Mouse (Mus musculus) macrophage (primary cell): Measurements from ENCODE around the gene Nom1. TPM values are rescaled to one million over a fixed set of nuclear protein-coding genes. Genes with fewer than 3 reads are reported as not detected.

Experiments
- H3K27ac ChIP-seq: fragments of 350-480 bp; formaldehyde crosslinking; 2 replicates; pipeline ENCODE4 v1.9.0; 2021
- H3K36me3 ChIP-seq: fragments of 350-480 bp; formaldehyde crosslinking; 2 replicates; pipeline ENCODE4 v1.9.0; 2021; ENCODE audit errors: inconsistent target
- H3K4me3 ChIP-seq: fragments of 350-480 bp; formaldehyde crosslinking; 2 replicates; pipeline ENCODE4 v1.9.0; 2021; ENCODE audit errors: inconsistent target
- H3K79me2 ChIP-seq: fragments of 350-480 bp; formaldehyde crosslinking; 2 replicates; pipeline ENCODE4 v1.9.0; 2021; ENCODE audit errors: inconsistent target
- WGBS: methylation state at CpG from one replicate; pipeline ENCODE4 v1.1.7; 2026; ENCODE audit warnings: inconsistent platforms; ENCODE audit not compliant: missing documents; 5-methylcytosine and 5-hydroxymethylcytosine counted together
- polyA plus RNA-seq: library from polyadenylated mRNA; stranded (reverse); fragments of 250-400 nt; gene quantifications from 3 replicates; pipeline ENCODE4 v1.2.4, GENCODE M21; 2018; ENCODE audit warnings: inconsistent platforms

The Nom1 gene
- polyA plus RNA-seq, 1 experiment from 2014 or later: 6.9 TPM

DNA sequence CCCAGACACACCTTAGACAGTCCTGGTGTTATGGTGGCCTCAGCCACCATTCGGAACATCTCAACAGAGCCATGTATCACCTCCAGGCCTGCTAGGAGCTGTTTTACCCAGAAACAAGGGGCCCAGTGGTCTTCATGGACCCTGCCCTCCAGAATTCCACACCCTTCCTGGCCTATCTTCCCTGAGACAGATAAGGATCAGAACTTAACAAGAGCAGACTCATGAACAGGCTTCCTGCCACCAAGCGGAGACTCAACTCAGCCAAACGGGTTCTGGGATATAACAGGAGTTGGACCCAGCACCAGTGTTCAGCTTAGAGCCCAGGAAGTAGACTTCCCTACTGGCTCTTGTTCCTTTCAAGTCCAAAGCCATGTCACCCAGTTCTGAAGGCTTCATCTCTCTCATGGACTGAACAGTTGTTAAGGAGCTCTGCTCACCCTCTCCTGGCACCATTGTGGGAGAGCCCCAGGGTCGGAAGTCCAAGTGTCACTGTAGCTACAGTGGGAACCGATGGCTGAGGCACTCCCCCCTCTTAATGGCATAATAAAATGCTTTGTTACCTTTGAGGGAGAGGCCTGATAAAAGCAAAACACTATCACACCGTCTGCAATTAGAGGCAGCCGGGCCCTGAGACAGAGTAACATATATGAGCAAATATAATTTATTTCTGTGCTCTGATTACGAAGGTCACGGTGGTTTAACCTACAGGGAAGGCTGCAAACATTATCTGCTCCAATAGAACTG is 28.7 kb downstream of the Nom1 start:
- H3K36me3 ChIP-seq: no peaks in the 10 kb centered on the region
- no peak overlapping the region for H3K27ac ChIP-seq
- no peaks in the 10 kb centered on the region for H3K79me2 ChIP-seq
- WGBS: 91% methylated on average over 9 of the region's 9 CpGs
- no peak overlapping the region for H3K4me3 ChIP-seq

DNA sequence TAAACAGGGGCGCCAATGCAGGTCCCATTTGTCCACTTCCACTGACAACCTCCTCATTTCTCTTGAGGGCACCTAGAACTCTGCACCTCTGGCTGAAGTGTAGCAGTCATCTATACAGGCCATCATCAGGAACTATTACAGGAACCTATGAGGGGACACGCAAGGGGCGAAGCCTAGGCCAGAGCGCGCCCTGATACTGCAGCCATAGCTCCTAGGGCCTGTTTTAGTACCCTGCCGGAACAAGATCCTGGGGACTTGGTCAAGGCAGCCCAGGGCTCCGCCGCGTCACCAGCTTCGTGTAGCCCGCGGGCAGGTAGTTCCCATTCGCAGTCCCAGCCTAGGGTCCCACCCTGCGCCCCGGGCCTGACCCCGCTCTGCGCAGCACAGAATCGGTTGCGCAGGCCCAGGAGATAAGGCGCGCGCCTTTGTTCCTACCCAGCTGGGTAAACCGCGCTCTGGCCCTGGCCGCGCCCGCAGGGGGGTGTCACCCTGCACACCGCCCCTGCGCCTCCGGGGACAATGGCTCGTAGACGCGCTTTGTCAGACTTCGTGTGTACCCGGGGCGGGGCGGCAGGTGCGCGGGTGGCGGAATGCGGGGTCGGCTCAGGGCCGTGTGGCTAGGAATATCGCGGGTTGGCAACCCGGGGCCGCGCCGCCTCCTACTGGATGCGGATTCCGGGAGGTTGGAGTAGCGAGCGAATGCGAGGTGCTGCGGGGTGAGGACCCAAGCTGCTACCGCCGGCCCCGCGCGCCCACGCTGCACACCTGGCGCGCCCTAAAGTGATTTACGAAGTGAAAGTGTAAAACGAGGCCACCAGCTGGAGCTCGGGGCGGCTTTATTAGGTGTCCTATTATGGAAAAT is 33.3 kb downstream of the Nom1 start:
- Histone ChIP-seq H3K79me2 (no peaks in the 10 kb centered on the region), H3K27ac (no peak overlapping the region), H3K36me3 (no peaks in the 10 kb centered on the region), H3K4me3 (no peak overlapping the region; the same call in 1 of the 2 replicates)
- 8% methylated on average over 65 of the region's 67 CpGs for WGBS

DNA sequence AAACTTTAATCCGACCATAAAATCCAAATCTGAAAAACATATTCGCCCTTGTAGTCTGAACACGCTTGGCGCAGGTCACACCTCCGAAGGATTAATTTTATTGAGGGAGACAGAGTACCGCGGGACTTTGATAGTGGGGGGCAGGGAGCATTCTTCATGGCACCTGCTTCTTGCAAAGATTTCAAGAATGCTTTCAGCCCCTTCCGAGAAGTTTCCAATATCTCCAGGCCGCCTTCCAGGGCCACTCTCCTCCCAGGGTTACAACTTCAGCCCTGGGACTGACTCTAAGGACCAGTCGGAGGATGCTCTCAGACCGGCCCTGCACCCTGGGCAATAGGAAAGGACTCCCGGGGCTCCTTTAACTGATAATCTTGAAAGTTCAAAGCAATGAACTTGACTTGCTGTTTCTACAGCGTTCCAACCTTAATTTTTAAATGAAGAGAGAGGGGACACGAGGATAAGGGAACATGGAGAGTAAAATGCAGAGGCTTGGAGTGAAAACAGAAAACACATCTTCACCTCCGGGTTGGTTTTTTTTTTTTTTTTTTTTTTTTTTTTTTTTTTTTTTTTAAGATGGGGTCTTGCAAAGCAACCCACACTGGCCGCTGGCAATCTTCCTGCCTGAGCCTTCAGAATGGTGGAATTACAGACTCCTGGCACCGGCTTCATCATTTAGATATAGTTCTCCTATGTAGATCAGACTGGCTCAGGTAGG is 34.0 kb downstream of the Nom1 start:
- no peak overlapping the region; the same call in 1 of the 2 replicates for H3K4me3 ChIP-seq
- 4% methylated on average over 15 of the region's 17 CpGs for WGBS

GRCm38 (mm10) chr5:29469501-29469900 is 35.0 kb downstream of the Nom1 start:
- no peaks in the 10 kb centered on the region for H3K79me2 ChIP-seq
- no peaks in the 10 kb centered on the region for H3K36me3 ChIP-seq
- no peak overlapping the region for H3K27ac ChIP-seq
- H3K4me3 ChIP-seq: no peak overlapping the region
- 16% methylated on average over 4 of the region's 4 CpGs for WGBS

More for the DNA sequence above, 34.0 kb downstream of the Nom1 start:
- H3K27ac ChIP-seq: no peak overlapping the region
- H3K79me2 ChIP-seq: no peaks in the 10 kb centered on the region
- no peaks in the 10 kb centered on the region for H3K36me3 ChIP-seq

DNA sequence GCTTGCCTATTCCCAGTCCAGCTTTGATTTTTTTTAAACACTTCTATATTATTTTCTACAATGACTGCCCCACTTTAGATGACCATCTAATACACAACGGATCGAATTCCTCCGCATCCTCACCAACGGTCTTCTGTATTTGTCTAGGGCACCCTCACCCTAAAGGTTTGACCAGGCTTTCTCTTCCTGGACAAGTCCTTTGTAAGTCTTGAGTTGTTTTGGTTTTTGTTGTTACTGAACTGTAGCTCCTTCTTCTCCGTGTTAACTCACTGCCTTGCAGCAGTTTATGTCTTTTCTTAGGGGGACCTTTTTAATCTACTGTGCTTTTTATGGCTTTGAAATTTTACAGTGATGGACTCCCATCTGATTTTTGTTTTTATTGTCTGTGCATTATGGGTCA is 35.8 kb downstream of the Nom1 start:
- Histone ChIP-seq H3K36me3 (no peaks in the 10 kb centered on the region), H3K79me2 (no peaks in the 10 kb centered on the region), H3K4me3 (no peak overlapping the region), H3K27ac (no peak overlapping the region)
- WGBS: 26% methylated on average over 5 of the region's 5 CpGs

DNA sequence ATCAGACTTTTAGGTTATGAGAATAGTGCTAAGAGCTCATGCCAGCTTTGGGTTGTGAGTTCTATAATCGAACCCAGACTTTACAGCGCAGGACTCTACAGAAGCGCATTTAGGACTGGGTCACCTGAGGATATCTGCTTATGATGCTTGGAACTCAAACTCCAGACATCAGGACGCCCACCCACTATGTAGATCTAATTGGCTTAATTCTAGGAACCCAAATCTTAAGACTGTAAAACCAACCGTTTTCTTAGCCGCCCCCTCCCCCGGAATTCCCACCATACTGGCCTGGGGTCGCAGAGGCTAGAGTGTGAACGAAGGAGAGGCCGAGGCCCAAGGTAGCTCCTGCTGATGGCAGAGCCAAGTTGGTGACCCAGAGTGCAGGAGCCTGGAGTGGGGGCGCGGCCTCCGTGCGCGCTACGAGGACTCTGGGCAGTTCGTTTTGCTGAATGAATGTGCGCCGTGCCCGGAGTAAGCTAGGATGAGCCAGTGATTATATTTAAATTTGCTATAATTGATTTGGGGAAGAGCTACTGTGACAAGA is 36.5 kb downstream of the Nom1 start:
- Histone ChIP-seq H3K79me2 (no peaks in the 10 kb centered on the region), H3K27ac (no peak overlapping the region), H3K36me3 (no peaks in the 10 kb centered on the region), H3K4me3 (no peak overlapping the region)
- WGBS: 18% methylated on average over 20 of the region's 20 CpGs

- Histone ChIP-seq H3K36me3 (no peaks in the 10 kb centered on the region), H3K27ac (no peak overlapping the region), H3K4me3 (no peak overlapping the region), H3K79me2 (no peaks in the 10 kb centered on the region)
- 14% methylated on average over 11 of the region's 11 CpGs for WGBS
These were observed 36.9 kb downstream of the Nom1 start for GRCm38 (mm10) chr5:29471396-29471795.

DNA sequence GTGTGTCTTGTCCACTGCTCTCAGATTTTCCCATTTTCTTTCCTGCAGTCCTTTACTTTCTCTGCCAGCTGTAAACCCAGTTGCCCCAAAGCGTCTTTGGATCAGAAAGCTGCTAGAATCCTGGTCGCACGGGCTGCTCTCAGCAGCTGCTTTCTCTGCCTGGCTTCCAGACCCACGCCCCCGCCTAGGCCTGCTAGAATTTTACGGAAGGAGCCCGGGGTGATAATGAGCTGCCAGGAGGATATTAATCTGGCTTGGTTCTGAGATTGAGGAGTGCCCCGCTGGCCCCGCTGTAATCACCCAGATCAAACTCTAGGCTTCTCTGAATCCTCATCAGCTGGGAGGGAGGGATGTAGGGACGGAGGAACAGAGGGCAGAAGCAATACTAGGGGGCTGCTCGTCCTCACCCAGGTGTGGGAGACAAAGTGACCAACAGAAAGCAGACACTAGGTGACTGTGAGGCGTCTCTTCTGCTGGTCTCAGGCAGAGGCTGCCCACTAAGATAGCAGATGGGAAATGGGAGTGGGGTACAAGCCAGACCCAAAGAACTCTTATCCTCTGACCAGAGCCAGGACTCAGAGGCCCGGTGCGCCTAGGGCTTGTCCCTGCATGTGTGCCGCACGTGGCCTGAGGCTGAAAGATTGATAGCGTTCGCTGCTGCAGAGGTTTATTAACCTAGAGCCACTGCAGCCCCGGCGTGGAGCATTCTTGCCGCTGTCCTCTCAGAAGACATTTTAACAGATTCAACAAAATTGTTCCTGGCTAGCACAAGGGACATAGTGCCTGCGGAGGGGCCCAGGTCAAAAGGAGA is 37.6 kb downstream of the Nom1 start:
- Histone ChIP-seq H3K36me3 (no peaks in the 10 kb centered on the region), H3K27ac (no peak overlapping the region), H3K4me3 (no peak overlapping the region), H3K79me2 (no peaks in the 10 kb centered on the region)
- 9% methylated on average over 22 of the region's 22 CpGs for whole genome bisulfite sequencing

DNA sequence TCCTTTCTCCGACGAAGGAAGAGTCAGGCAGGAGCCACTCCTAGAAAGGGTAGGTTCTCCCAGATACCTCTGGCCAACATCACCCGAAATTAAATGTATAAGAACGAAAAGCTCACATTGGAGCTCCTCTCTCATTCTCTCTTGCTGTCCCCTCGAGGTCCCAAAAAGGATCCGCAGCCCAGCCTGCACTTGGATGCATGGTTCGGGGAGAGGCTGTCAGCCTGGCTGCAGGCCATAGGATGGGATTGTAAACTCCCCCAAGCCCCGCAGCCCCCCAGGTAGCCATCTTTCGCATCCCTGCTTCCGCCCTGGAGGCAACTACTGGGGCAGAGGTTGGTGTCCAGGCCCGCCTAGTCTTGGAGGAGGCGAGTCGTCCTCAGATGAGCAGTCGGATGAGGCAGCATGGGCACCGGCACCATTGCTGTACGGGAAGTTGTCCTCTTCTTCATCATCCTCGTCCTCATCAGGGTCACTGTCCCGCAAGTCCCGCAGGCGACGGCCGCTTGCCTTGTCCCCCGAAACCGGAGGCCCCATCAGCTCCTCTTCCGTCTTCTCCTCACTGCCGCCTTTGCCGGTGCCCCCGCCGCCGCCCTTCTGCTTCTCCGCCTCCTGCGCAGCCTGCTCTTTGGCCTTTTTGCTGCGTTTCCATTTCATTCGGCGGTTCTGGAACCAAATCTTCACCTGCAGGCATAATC is 39.2 kb downstream of the Nom1 start:
- Histone ChIP-seq H3K79me2 (no peaks in the 10 kb centered on the region), H3K27ac (no peak overlapping the region), H3K36me3 (no peaks in the 10 kb centered on the region), H3K4me3 (no peak overlapping the region)
- 6% methylated on average over 32 of the region's 35 CpGs for WGBS

DNA sequence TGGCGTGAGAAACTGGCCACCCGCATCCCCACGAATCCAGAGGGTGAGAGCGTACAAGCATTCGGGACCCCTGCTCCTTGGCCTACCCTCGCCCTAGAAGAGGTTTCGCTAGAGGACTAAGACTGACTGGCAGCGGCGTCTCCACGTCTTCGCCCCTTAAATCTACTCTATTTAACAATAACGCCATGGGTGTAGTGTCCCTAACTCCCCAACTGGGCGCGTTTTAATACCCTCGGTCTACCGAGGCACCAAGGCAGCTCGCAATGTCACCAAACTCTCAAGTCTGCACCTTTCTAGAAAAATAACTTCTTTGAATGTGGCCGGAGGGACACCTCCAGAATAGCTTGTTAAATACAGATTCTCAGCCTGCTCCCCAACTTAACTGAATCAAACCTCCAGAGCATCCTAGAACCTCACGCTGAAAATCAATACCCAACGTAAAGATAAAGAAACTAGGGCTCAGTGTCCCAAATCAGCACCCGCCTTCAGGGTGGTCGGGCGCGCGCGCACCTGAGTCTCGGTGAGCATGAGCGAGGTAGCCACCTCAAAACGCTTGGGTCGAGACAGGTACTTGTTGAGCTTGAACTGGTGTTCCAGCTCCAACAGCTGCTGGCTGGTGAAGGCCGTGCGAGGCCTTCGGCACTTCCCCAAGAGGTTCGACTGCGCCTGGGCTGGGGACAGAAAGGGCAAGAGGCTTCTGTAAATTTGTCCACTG is 39.9 kb downstream of the Nom1 start:
- WGBS: 5% methylated on average over 35 of the region's 35 CpGs
- H3K79me2 ChIP-seq: no peaks in the 10 kb centered on the region
- no peaks in the 10 kb centered on the region for H3K36me3 ChIP-seq
- H3K4me3 ChIP-seq: no peak overlapping the region
- H3K27ac ChIP-seq: no peak overlapping the region

DNA sequence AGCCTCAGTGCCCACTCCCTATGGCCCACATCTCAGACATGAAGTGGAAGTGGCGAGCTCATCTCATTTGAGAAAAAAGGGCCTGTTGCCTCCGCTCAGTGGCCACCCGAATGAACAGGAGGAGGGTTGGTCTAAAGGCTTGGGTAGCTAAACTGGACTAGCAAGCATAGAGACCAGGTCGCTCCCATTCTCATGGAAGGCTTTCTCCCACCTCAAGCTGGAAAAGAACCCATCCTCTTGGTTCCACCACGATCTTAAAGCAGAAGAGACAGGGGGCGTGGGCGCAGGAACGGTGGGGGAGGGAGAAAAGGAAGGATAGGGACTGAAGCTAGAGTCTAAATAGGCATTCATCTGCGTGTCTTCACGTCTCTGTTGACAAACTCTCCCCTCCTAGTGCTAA is 40.6 kb downstream of the Nom1 start:
- no peak overlapping the region for H3K27ac ChIP-seq
- 15% methylated on average over 10 of the region's 10 CpGs for WGBS

DNA sequence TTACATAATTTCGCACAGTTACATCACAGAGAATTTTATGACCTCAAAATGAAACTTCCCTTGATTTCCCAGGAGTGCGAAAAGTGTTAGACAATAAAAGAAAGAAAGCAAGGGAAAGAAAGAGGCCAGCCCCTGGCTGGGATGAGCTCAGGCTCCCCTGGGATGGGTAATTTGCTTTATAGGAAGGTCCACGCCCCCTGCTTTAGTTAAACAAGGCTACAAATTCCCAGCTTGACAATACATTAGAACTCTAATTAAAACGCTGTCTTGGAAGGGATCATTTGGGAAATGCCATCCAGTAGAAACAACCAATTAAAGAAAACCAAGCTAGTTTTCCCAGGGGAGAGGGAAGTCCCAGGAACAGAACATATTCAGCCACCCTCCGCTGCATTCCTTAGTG is 41.1 kb downstream of the Nom1 start:
- no peak overlapping the region for H3K4me3 ChIP-seq
- no peak overlapping the region for H3K27ac ChIP-seq
- 15% methylated on average over 5 of the region's 5 CpGs for WGBS
- H3K36me3 ChIP-seq: no peaks in the 10 kb centered on the region
- H3K79me2 ChIP-seq: no peaks in the 10 kb centered on the region

More for the DNA sequence above, 40.6 kb downstream of the Nom1 start:
- H3K36me3 ChIP-seq: no peaks in the 10 kb centered on the region
- no peaks in the 10 kb centered on the region for H3K79me2 ChIP-seq
- H3K4me3 ChIP-seq: no peak overlapping the region

- Histone ChIP-seq H3K36me3 (no peaks in the 10 kb centered on the region), H3K79me2 (no peaks in the 10 kb centered on the region), H3K27ac (no peak overlapping the region), H3K4me3 (no peak overlapping the region)
- WGBS: 0% methylated on average over 1 of the region's 1 CpGs
These were observed 41.6 kb downstream of the Nom1 start for GRCm38 (mm10) chr5:29476021-29476420.
